Comparison of ENCODE assay signal across 8 mouse cellular contexts in genomic region chr7:109616034-109616979, GRCm38 (mm10).
DNase-seq lines count a peak whose midpoint lies in the region; ATAC-seq lines count a peak whose summit lies in the region.

No protein-coding gene starts in this region.

- 3% methylated on average over 25 of the region's 25 CpGs for WGBS in hindbrain, embryonic 11.5 days
- 5% methylated on average over 25 of the region's 25 CpGs for WGBS in lung, embryonic 15.5 days

- DNase-seq in ZHBTc4 (ENCODE audit: low read depth, low spot score): peak; percentile 99
- DNase-seq in cerebellum, postnatal 25 days: peak; percentile 90 to 91
- peak; percentile 47 to 61 for DNase-seq in frontal cortex, postnatal 14 days (ENCODE audit: low spot score in 2 of 2)
- peak; percentile 93 for DNase-seq in hindbrain, embryonic 11.5 days (ENCODE audit: low spot score)
- peak; percentile 55 to 71 for DNase-seq in layer of hippocampus, postnatal 10 days (ENCODE audit: low spot score in 2 of 2)
- peak; percentile 60 for DNase-seq in ovary, postnatal 14 days (ENCODE audit: low spot score)
- DNase-seq in thymus, postnatal 14 days: peak; percentile 59

- H3K4me2 ChIP-seq in hindbrain, embryonic 11.5 days (replicated peaks; ENCODE audit: low read depth, low read length): peak overlapping the region; percentile 50
- H3K4me2 ChIP-seq in lung, embryonic 15.5 days: peak overlapping the region; percentile 59

- peak overlapping the region; percentile 30 for H3K4me3 ChIP-seq in hindbrain, embryonic 11.5 days (ENCODE audit: low read depth, low read length)
- H3K4me3 ChIP-seq in lung, embryonic 15.5 days: peak overlapping the region; percentile 38

- H3K9me3 ChIP-seq in hindbrain, embryonic 11.5 days (ENCODE audit: control insufficient read depth, low read length): no peaks in the 10 kb centered on the region
- H3K9me3 ChIP-seq in lung, embryonic 15.5 days: no peaks in the 10 kb centered on the region

- peak overlapping the region; percentile 73 for H3K27ac ChIP-seq in hindbrain, embryonic 11.5 days (ENCODE audit: low read depth, low read length)
- peak overlapping the region; percentile 91 for H3K27ac ChIP-seq in lung, embryonic 15.5 days

- H3K27me3 ChIP-seq in hindbrain, embryonic 11.5 days (ENCODE audit: control insufficient read depth, insufficient read depth, low read length): no peaks in the 10 kb centered on the region
- no peaks in the 10 kb centered on the region for H3K27me3 ChIP-seq in lung, embryonic 15.5 days

- H3K9ac ChIP-seq in hindbrain, embryonic 11.5 days (ENCODE audit: low read depth, low read length): peak overlapping the region; percentile 42; the same call in 1 of the 2 replicates
- H3K9ac ChIP-seq in lung, embryonic 15.5 days: peak overlapping the region; percentile 39

- ATAC-seq in hindbrain, embryonic 11.5 days (ENCODE audit: low FRiP score): peak; percentile 98
- ATAC-seq in lung, embryonic 15.5 days (ENCODE audit: borderline replicate concordance, extremely low read depth, low FRiP score, low TSS enrichment): peak; percentile 91

- H3K4me1 ChIP-seq in hindbrain, embryonic 11.5 days (replicated peaks; ENCODE audit: control insufficient read depth, insufficient read depth, low read length): peaks cover 6% of the 10 kb centered on the region; the same call in 1 of the 2 replicates
- peaks cover 66% of the 10 kb centered on the region for H3K4me1 ChIP-seq in lung, embryonic 15.5 days

- H3K36me3 ChIP-seq in hindbrain, embryonic 11.5 days (ENCODE audit: control insufficient read depth, insufficient read depth, low read length): no peaks in the 10 kb centered on the region
- H3K36me3 ChIP-seq in lung, embryonic 15.5 days: peaks cover 4% of the 10 kb centered on the region; the same call in 1 of the 2 replicates

Comparison
In these comparisons a context has a peak if more than half of its experiments do, and no peak if none do; other contexts are left out.
1. Peak in every context shown above with its lines: DNase-seq, ATAC-seq, H3K4me3 ChIP-seq and H3K27ac ChIP-seq.